Mouse (Mus musculus) limb, embryonic 10.5 days (tissue): Measurements from ENCODE around the gene Ptpre. TPM values are rescaled to one million over a fixed set of nuclear protein-coding genes. Genes with fewer than 3 reads are reported as not detected.
A peak's percentile ranks its signal among the peaks of the same experiment; 100 is the strongest.
"Not testable (repeated sequence)": the region's sequence is repeated elsewhere in the genome, so short reads cannot be mapped to it uniquely, and the experiment has no call there.

Experiments
- DNase-seq: peaks from one replicate; pipeline ENCODE4 v3.0.0-alpha.2; 2017; ENCODE audit warnings: low spot score
- H3K27ac ChIP-seq: fragments of 300-500 bp; sonication (generic); 2 replicates; pipeline ENCODE4 v1.5.1; 2016; ENCODE audit warnings: mild to moderate bottlenecking
- H3K27me3 ChIP-seq: fragments of 300-500 bp; sonication (generic); 2 replicates; pipeline ENCODE4 v1.6.1; 2016; ENCODE audit warnings: low read depth, mild to moderate bottlenecking; ENCODE audit not compliant: poor library complexity, severe bottlenecking
- H3K36me3 ChIP-seq: fragments of 300-500 bp; sonication (generic); 2 replicates; pipeline ENCODE4 v1.6.1; 2016; ENCODE audit warnings: mild to moderate bottlenecking, moderate library complexity
- H3K4me1 ChIP-seq: fragments of 300-500 bp; sonication (generic); 2 replicates; pipeline ENCODE4 v1.6.1; 2016
- H3K4me3 ChIP-seq: fragments of 300-500 bp; sonication (generic); 2 replicates; pipeline ENCODE4 v1.5.1; 2016; ENCODE audit warnings: mild to moderate bottlenecking, moderate library complexity
- H3K9me3 ChIP-seq: fragments of 300-500 bp; sonication (generic); replicated peaks from 2 replicates; pipeline ENCODE4 v1.6.1; 2016; ENCODE audit warnings: mild to moderate bottlenecking
- WGBS: fragments of 180-500 bp; shearing (Covaris S2); methylation state at CpG from one replicate; pipeline ENCODE4 v1.1.7; 2016; 5-methylcytosine and 5-hydroxymethylcytosine counted together
- polyA plus RNA-seq: library from polyadenylated mRNA; unstranded; fragments of >200 nt; fragmentation: Nextera tagmentation; extraction: Ambion mirVana; gene quantifications from 2 replicates; pipeline ENCODE4 v1.2.1, GENCODE M21; 2016

Ptpre gene
- polyA plus RNA-seq, 1 experiment from 2014 or later: 0.64 TPM

- Histone ChIP-seq H3K4me1 (peaks cover 13% of the 10 kb centered on the region), H3K36me3 (no peaks in the 10 kb centered on the region), H3K27ac (no peak overlapping the region), H3K9me3 (no peaks in the 10 kb centered on the region), H3K27me3 (no peaks in the 10 kb centered on the region), H3K4me3 (no peak overlapping the region)
- DNase-seq: no peak
Measured at GRCm38 (mm10) chr7:135571392-135571791, 34.1 kb downstream of the Ptpre start.

- H3K4me3 ChIP-seq: no peak overlapping the region
- 47% methylated on average over 10 of the region's 10 CpGs for WGBS
- DNase-seq: peak; percentile 40
- 0 out of 2 replicates have a peak overlapping the region, but pooled peaks have one; percentile 20 for H3K27ac ChIP-seq
- peaks cover 13% of the 10 kb centered on the region for H3K4me1 ChIP-seq
- no peaks in the 10 kb centered on the region for H3K27me3 ChIP-seq
- no peaks in the 10 kb centered on the region for H3K36me3 ChIP-seq
- no peaks in the 10 kb centered on the region for H3K9me3 ChIP-seq
Measured at GRCm38 (mm10) chr7:135571951-135572559, 34.8 kb downstream of the Ptpre start.

GRCm38 (mm10) chr7:135575319-135576069 lies 38.2 kb downstream of the Ptpre start:
- not testable (repeated sequence) for H3K27ac ChIP-seq, H3K4me3 ChIP-seq, H3K36me3 ChIP-seq, H3K27me3 ChIP-seq, H3K9me3 ChIP-seq, DNase-seq
- 76% methylated on average over 7 of the region's 7 CpGs for WGBS
- peaks cover 13% of the 10 kb centered on the region for H3K4me1 ChIP-seq

GRCm38 (mm10) chr7:135576329-135576728 lies 39.0 kb downstream of the Ptpre start:
- Histone ChIP-seq H3K27me3 (no peaks in the 10 kb centered on the region), H3K9me3 (no peaks in the 10 kb centered on the region), H3K4me1 (peaks cover 11% of the 10 kb centered on the region), H3K27ac (no peak overlapping the region), H3K4me3 (no peak overlapping the region), H3K36me3 (no peaks in the 10 kb centered on the region)
- 97% methylated on average over 3 of the region's 3 CpGs for WGBS
- DNase-seq: no peak

GRCm38 (mm10) chr7:135578715-135579325 lies 41.5 kb downstream of the Ptpre start:
- WGBS: 89% methylated on average over 16 of the region's 16 CpGs

GRCm38 (mm10) chr7:135580306-135581091 lies 43.2 kb downstream of the Ptpre start:
- no peak overlapping the region for H3K27ac ChIP-seq
- no peak overlapping the region for H3K4me3 ChIP-seq
- H3K4me1 ChIP-seq: no peaks in the 10 kb centered on the region
- DNase-seq: no peak
- WGBS: 88% methylated on average over 7 of the region's 7 CpGs
- H3K9me3 ChIP-seq: no peaks in the 10 kb centered on the region
- no peaks in the 10 kb centered on the region for H3K27me3 ChIP-seq
- H3K36me3 ChIP-seq: no peaks in the 10 kb centered on the region

More at GRCm38 (mm10) chr7:135578715-135579325, 41.5 kb downstream of the Ptpre start:
- H3K27ac ChIP-seq: no peak overlapping the region
- H3K27me3 ChIP-seq: no peaks in the 10 kb centered on the region
- no peaks in the 10 kb centered on the region for H3K36me3 ChIP-seq
- H3K9me3 ChIP-seq: no peaks in the 10 kb centered on the region
- H3K4me1 ChIP-seq: no peaks in the 10 kb centered on the region
- H3K4me3 ChIP-seq: no peak overlapping the region
- DNase-seq: no peak

GRCm38 (mm10) chr7:135581128-135581527 lies 43.8 kb downstream of the Ptpre start:
- no peaks in the 10 kb centered on the region for H3K4me1 ChIP-seq
- no peak overlapping the region for H3K4me3 ChIP-seq
- no peak for DNase-seq
- H3K36me3 ChIP-seq: no peaks in the 10 kb centered on the region
- H3K9me3 ChIP-seq: no peaks in the 10 kb centered on the region
- WGBS: 82% methylated on average over 5 of the region's 5 CpGs
- H3K27me3 ChIP-seq: no peaks in the 10 kb centered on the region
- no peak overlapping the region for H3K27ac ChIP-seq

- Histone ChIP-seq H3K4me1 (peaks cover 18% of the 10 kb centered on the region), H3K36me3 (no peaks in the 10 kb centered on the region), H3K27me3 (no peaks in the 10 kb centered on the region), H3K4me3 (no peak overlapping the region), H3K9me3 (no peaks in the 10 kb centered on the region), H3K27ac (no peak overlapping the region)
- no peak for DNase-seq
- 90% methylated on average over 1 of the region's 1 CpGs for WGBS
Measured at GRCm38 (mm10) chr7:135585125-135585687, 47.9 kb downstream of the Ptpre start.

- peak overlapping the region; percentile 63; the same call in 1 of the 2 replicates for H3K27ac ChIP-seq
- WGBS: 37% methylated on average over 4 of the region's 4 CpGs
- no peak overlapping the region for H3K4me3 ChIP-seq
Measured at GRCm38 (mm10) chr7:135586402-135586801, 49.1 kb downstream of the Ptpre start.

GRCm38 (mm10) chr7:135587821-135588575 lies 50.7 kb downstream of the Ptpre start:
- DNase-seq: no peak
- Histone ChIP-seq H3K27me3 (no peaks in the 10 kb centered on the region), H3K27ac (0 out of 2 replicates have a peak overlapping the region, but pooled peaks have one; percentile 15), H3K4me3 (no peak overlapping the region), H3K4me1 (peaks cover 18% of the 10 kb centered on the region), H3K9me3 (no peaks in the 10 kb centered on the region), H3K36me3 (no peaks in the 10 kb centered on the region)
- 64% methylated on average over 2 of the region's 2 CpGs for WGBS

More at GRCm38 (mm10) chr7:135586402-135586801, 49.1 kb downstream of the Ptpre start:
- Histone ChIP-seq H3K36me3 (no peaks in the 10 kb centered on the region), H3K4me1 (peaks cover 18% of the 10 kb centered on the region), H3K27me3 (no peaks in the 10 kb centered on the region), H3K9me3 (no peaks in the 10 kb centered on the region)
- DNase-seq: no peak

GRCm38 (mm10) chr7:135588620-135589309 lies 51.5 kb downstream of the Ptpre start:
- no peaks in the 10 kb centered on the region for H3K27me3 ChIP-seq
- peaks cover 18% of the 10 kb centered on the region for H3K4me1 ChIP-seq
- peak overlapping the region; percentile 15; the same call in 1 of the 2 replicates for H3K27ac ChIP-seq
- no peak overlapping the region for H3K4me3 ChIP-seq
- H3K36me3 ChIP-seq: no peaks in the 10 kb centered on the region
- 78% methylated on average over 8 of the region's 8 CpGs for WGBS
- no peaks in the 10 kb centered on the region for H3K9me3 ChIP-seq
- DNase-seq: no peak
